Mouse (Mus musculus) layer of hippocampus, adult 8-10 months (tissue): ENCODE data around the gene Wdr17. TPM values are rescaled to one million over a fixed set of nuclear protein-coding genes. Genes with fewer than 3 reads are reported as not detected.

ENCODE experiments used
- DNase-seq, 2 experiments: peaks; one replicate each; pipeline ENCODE4 v3.0.0; 2022; ENCODE audit warnings: low spot score in 2 of 2
- total RNA-seq, 4 experiments: library from RNA; stranded (reverse); gene quantifications; 2 replicates each; pipeline ENCODE4 v1.2.4; 2022

The Wdr17 gene
- total RNA-seq, 4 experiments from 2014 or later = 29.5 to 51.3 (median 37.4) TPM

DNA sequence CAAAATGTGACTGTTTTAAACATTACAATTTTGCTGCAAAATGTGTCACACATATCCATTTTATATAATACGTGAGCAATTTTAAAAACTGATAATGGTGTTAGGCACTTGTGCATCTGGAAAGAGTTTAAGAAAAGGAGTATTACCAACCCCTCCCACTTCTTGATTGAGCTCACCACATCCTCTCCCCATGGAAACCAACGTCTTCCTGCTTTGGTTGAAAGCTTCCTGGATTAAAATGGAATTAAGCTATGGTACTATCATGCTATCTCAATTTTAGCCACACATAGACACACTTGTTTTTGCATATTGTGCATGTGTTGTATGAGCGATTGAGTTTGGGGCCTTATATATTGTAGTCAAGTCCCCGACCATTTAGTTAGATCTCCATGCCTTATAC, 283.5 kb downstream of the Wdr17 start:
- DNase-seq = no peak

DNA sequence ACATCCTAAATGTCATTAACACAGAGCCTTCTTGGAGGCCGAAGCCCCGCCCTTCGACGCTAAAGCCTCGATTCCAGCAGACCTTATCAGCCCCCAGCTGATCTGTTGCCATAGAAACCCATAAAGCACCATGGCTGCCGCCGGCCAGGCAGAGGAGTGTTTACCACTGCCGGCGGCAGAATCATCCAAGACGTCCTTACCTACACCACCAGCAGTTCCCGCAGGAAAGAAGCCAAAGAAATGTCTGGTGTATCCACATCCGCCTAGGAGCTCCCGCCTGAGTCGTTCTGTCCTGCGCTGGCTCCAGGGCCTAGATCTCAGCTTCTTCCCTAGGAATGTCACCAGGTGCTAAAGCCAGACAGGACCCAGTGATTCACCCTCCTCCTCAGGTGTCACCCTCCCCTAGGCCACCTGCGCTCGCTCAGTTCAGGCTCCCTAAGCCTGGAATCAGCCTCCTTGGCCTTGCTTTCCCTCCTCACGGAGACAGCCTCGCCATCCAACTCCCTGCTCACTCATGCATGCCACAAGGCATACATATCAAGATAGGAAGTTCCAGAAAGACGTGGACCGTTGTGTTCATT, 286.2 kb downstream of the Wdr17 start, which contains the start of gene Spata4:
Spata4 (plus strand) TSS at position 111 of the 581 bp plus-strand sequence.
- peak; percentile 39 to 41 for DNase-seq

DNA sequence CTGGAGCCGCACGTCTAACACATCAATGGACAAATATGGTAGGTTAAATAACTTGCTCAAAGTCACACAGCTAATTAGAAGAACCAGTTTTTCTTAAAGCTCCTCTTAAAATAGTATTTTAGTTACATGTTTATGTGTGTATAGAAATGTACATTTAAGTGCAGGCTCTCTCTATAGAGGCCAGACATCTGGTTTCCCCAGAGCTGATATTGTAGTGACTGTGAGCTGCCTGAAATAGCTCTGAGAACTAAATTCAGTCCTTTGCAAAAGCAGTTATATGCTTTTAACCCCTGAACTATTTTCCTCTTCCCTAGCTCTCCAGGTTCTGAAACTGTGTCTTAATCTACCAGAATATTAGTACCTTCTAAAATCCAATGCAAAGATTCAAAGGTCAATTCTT, 289.6 kb downstream of the Wdr17 start:
- DNase-seq = no peak

DNA sequence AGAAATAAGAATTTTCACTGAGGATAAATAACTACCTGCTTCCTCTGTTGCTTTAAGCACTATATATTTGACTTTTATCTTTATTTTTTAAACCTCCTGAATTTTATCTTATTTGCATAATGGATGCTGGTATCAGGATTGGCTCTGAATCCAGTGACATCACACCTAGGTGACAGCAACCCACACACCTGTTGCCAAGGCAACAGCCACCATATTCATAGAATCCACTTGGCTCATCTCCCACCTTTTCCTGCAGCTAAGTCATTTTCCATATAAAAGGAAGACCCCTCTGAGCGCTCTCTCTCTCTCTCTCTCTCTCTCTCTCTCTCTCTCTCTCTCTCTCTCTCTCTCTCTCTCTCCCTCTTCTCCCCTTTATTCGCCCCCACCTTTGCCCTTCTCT, 290.0 kb downstream of the Wdr17 start:
- DNase-seq = no peak

DNA sequence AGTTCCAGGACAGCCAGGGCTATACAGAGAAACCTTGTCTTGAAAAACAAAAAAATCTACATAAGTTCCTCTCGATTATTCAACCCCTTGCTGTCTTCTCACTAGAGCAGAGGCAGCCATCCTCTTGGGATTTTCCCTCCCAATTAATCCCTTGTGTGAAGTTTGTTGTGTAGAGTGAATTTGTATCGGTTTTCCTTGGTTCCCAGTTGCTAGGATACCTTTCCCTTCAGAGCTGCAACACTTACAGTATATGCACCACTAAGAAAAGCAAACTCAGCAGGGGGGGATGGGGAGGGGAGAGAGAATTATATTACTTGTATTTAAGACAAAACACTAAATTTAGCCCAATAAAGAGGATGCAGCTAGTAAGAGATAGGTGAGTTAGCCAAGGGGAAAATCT, 290.9 kb downstream of the Wdr17 start:
- no peak for DNase-seq

DNA sequence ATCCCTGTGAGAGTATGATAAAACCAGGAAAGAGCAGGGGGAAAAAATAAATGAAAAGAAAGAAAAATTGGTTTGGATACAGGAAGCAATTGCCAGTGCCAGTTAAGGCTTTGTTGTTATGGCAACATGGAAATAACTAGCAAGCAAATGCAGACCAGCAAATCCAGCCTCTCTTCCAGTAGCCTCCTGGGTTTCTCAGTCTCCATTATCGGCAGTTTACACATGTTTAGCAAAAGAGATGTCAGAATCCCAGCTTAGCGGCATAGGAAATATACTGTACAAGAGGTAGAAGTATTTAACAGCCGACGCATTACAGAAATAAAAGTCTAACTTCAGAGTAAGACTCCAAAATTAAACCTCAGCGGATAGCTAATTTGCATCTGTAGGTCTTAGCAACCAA, 292.4 kb downstream of the Wdr17 start:
- DNase-seq = no peak

DNA sequence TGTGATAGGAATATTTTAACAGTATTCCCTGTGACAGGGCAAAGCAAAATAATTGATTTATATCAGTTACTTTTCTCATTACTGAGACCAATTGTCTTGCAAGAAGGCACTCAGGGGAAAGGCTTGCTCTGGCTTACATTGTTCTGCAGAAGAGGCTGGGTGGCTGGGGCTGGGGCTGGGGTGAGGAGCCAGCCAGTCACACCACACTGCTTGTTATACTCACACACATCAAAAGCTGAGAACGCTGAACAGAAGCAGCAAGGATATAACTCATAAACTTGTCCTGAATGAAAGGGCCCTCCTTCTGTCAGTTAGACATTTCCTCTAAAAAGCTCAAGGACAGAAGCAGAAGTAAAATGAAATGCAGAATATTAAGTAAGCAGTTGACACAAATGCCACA, 304.1 kb downstream of the Wdr17 start:
- no peak for DNase-seq

DNA sequence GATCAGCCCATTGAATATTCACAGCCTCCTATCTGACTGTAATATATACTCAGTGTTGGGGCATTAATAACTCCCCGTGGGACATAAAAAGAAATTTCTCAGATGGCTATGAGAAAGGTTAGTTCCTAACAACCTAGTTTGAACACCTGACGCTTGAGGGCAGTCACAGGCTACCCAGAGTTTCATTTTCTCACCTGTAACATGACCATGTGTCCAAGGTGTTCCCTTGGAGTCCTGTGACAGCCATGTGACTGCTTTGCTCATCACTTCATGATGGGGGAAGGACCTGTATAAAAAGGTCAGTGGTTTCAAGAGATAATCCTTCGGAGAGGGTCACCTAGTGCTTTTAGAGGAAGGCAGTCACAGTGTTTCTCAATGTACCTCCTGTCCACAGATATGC, 305.5 kb downstream of the Wdr17 start:
- DNase-seq = no peak

Other genes starting within 250 kb of the Wdr17 start
- 100 to 1,000 TPM; 821 to 940 (median 875) TPM for gene Gpm6a, start 67.7 kb upstream of the Wdr17 start, total RNA-seq